Mouse (Mus musculus) hindbrain, embryonic 14.5 days (tissue): ENCODE data around the gene Ccdc177. TPM values are rescaled to one million over a fixed set of nuclear protein-coding genes. Genes with fewer than 3 reads are reported as not detected.

Experiments used
- ATAC-seq: fragments of 200-750 bp; cut with Nextera tagmentation; 2 replicates; pipeline ENCODE4 v1.8.0; 2017; ENCODE audit warnings: moderate number of reproducible peaks, mild to moderate bottlenecking, moderate TSS enrichment, moderate library complexity; ENCODE audit not compliant: low FRiP score
- DNase-seq: peaks from one replicate; pipeline ENCODE4 v3.0.0-alpha.2; 2015; ENCODE audit warnings: low spot score
- H3K27ac ChIP-seq: fragments of 300-500 bp; sonication (generic); 2 replicates; pipeline ENCODE4 v1.5.1; 2014; ENCODE audit warnings: mild to moderate bottlenecking, moderate library complexity
- H3K27me3 ChIP-seq: fragments of 300-500 bp; sonication (generic); 2 replicates; pipeline ENCODE4 v1.6.1; 2014; ENCODE audit warnings: mild to moderate bottlenecking, low read length, mixed read lengths; ENCODE audit not compliant: control insufficient read depth, insufficient read depth
- H3K36me3 ChIP-seq: fragments of 300-500 bp; sonication (generic); replicated peaks from 2 replicates; pipeline ENCODE4 v1.6.1; 2014; ENCODE audit not compliant: control insufficient read depth, insufficient read depth
- H3K4me1 ChIP-seq: fragments of 300-500 bp; sonication (generic); replicated peaks from 2 replicates; pipeline ENCODE4 v1.6.1; 2014; ENCODE audit warnings: antibody characterized with exemption, low read length, mixed read lengths; ENCODE audit not compliant: control insufficient read depth, insufficient read depth
- H3K4me2 ChIP-seq: fragments of 300-500 bp; sonication (generic); replicated peaks from 2 replicates; pipeline ENCODE4 v1.6.1; 2014; ENCODE audit warnings: mild to moderate bottlenecking, moderate library complexity
- H3K4me3 ChIP-seq: fragments of 300-500 bp; sonication (generic); replicated peaks from 2 replicates; pipeline ENCODE4 v1.5.1; 2014; ENCODE audit warnings: mild to moderate bottlenecking, low read length
- H3K9ac ChIP-seq: fragments of 300-500 bp; sonication (generic); 2 replicates; pipeline ENCODE4 v1.6.1; 2014
- H3K9me3 ChIP-seq: fragments of 300-500 bp; sonication (generic); 2 replicates; pipeline ENCODE4 v1.6.1; 2016; ENCODE audit warnings: low read length; ENCODE audit not compliant: control insufficient read depth
- WGBS: fragments of 180-500 bp; shearing (Covaris S2); extraction: QIAGEN DNeasy Blood & Tissue Kit; methylation state at CpG from one replicate; pipeline ENCODE4 v1.1.7; 2014; 5-methylcytosine and 5-hydroxymethylcytosine counted together
- polyA plus RNA-seq: library from polyadenylated mRNA; unstranded; fragments of >200 nt; fragmentation: Nextera tagmentation; extraction: Ambion mirVana; gene quantifications from 2 replicates; pipeline ENCODE4 v1.2.1, GENCODE M21; 2014

The Ccdc177 gene
- polyA plus RNA-seq, 1 experiment from 2014 or later, result 4.6 TPM

- no peak for ATAC-seq
- H3K36me3 ChIP-seq, result no peaks in the 10 kb centered on the region
- H3K27ac ChIP-seq, result no peak overlapping the region
These were observed 15.7 kb upstream of the Ccdc177 start for GRCm38 (mm10) chr12:80776046-80776634.

GRCm38 (mm10) chr12:80774786-80775185 is 14.3 kb upstream of the Ccdc177 start:
- Histone ChIP-seq H3K4me3 (no peak overlapping the region), H3K4me1 (no peaks in the 10 kb centered on the region), H3K4me2 (no peak overlapping the region), H3K27me3 (no peaks in the 10 kb centered on the region), H3K36me3 (no peaks in the 10 kb centered on the region), H3K9ac (no peak overlapping the region), H3K27ac (no peak overlapping the region), H3K9me3 (no peaks in the 10 kb centered on the region)
- 79% methylated on average over 7 of the region's 7 CpGs for WGBS
- DNase-seq (no peak), ATAC-seq (no peak)

More at GRCm38 (mm10) chr12:80776046-80776634, 15.7 kb upstream of the Ccdc177 start:
- H3K4me1 ChIP-seq, result no peaks in the 10 kb centered on the region
- no peaks in the 10 kb centered on the region for H3K27me3 ChIP-seq
- no peak for DNase-seq
- H3K4me3 ChIP-seq, result no peak overlapping the region
- no peaks in the 10 kb centered on the region for H3K9me3 ChIP-seq
- 89% methylated on average over 4 of the region's 4 CpGs for WGBS
- no peak overlapping the region for H3K9ac ChIP-seq
- no peak overlapping the region for H3K4me2 ChIP-seq

GRCm38 (mm10) chr12:80769697-80770096 is 9.2 kb upstream of the Ccdc177 start:
- Histone ChIP-seq H3K27me3 (no peaks in the 10 kb centered on the region), H3K9me3 (no peaks in the 10 kb centered on the region), H3K9ac (no peak overlapping the region), H3K4me2 (0 out of 2 replicates have a peak overlapping the region, but pooled peaks have one; percentile 17), H3K4me1 (no peaks in the 10 kb centered on the region), H3K4me3 (no peak overlapping the region), H3K27ac (no peak overlapping the region), H3K36me3 (no peaks in the 10 kb centered on the region)
- ATAC-seq (peak; percentile 83), DNase-seq (peak; percentile 95)
- 19% methylated on average over 11 of the region's 11 CpGs for WGBS

GRCm38 (mm10) chr12:80764116-80764515 is 3.6 kb upstream of the Ccdc177 start:
- ATAC-seq (no peak), DNase-seq (no peak)
- Histone ChIP-seq H3K27me3 (no peaks in the 10 kb centered on the region), H3K4me3 (no peak overlapping the region), H3K4me2 (no peak overlapping the region), H3K36me3 (no peaks in the 10 kb centered on the region), H3K9ac (no peak overlapping the region), H3K4me1 (peaks cover 7% of the 10 kb centered on the region), H3K9me3 (no peaks in the 10 kb centered on the region), H3K27ac (no peak overlapping the region)
- WGBS, result 76% methylated on average over 4 of the region's 4 CpGs

GRCm38 (mm10) chr12:80762982-80763381 is 2.5 kb upstream of the Ccdc177 start:
- Histone ChIP-seq H3K4me2 (no peak overlapping the region), H3K27me3 (no peaks in the 10 kb centered on the region), H3K4me3 (no peak overlapping the region), H3K4me1 (peaks cover 18% of the 10 kb centered on the region), H3K27ac (no peak overlapping the region), H3K36me3 (peaks cover 9% of the 10 kb centered on the region), H3K9ac (no peak overlapping the region), H3K9me3 (peaks cover 6% of the 10 kb centered on the region)
- WGBS, result 95% methylated on average over 5 of the region's 5 CpGs
- ATAC-seq (no peak), DNase-seq (no peak)

- Histone ChIP-seq H3K9ac (peak overlapping the region; percentile 92), H3K4me1 (peaks cover 27% of the 10 kb centered on the region), H3K27me3 (0 out of 2 replicates have a peak, but pooled peaks cover 4% of the 10 kb centered on the region), H3K27ac (peak overlapping the region; percentile 96), H3K9me3 (peaks cover 26% of the 10 kb centered on the region), H3K4me2 (peak overlapping the region; percentile 72), H3K36me3 (peaks cover 40% of the 10 kb centered on the region), H3K4me3 (peak overlapping the region; percentile 56)
- ATAC-seq (peak; percentile 46), DNase-seq (peak; percentile 68)
- 1% methylated on average over 22 of the region's 22 CpGs for WGBS
These were observed 633 bp downstream of the Ccdc177 start for GRCm38 (mm10) chr12:80759713-80760395.

- Histone ChIP-seq H3K27ac (peak overlapping the region; percentile 96), H3K4me3 (peak overlapping the region; percentile 56), H3K4me2 (peak overlapping the region; percentile 72), H3K9me3 (peaks cover 26% of the 10 kb centered on the region), H3K4me1 (peaks cover 27% of the 10 kb centered on the region), H3K36me3 (peaks cover 45% of the 10 kb centered on the region), H3K27me3 (0 out of 2 replicates have a peak, but pooled peaks cover 4% of the 10 kb centered on the region), H3K9ac (peak overlapping the region; percentile 92)
- DNase-seq (no peak), ATAC-seq (no peak; the same call in 1 of the 2 replicates)
- 1% methylated on average over 13 of the region's 13 CpGs for WGBS
These were observed 1.1 kb downstream of the Ccdc177 start for GRCm38 (mm10) chr12:80759387-80759712.

GRCm38 (mm10) chr12:80758559-80759386 is 1.7 kb downstream of the Ccdc177 start:
- Histone ChIP-seq H3K4me1 (peaks cover 27% of the 10 kb centered on the region), H3K4me3 (peak overlapping the region; percentile 56), H3K9me3 (peaks cover 26% of the 10 kb centered on the region), H3K4me2 (peak overlapping the region; percentile 72), H3K27me3 (0 out of 2 replicates have a peak, but pooled peaks cover 4% of the 10 kb centered on the region), H3K27ac (peak overlapping the region; percentile 96), H3K36me3 (peaks cover 51% of the 10 kb centered on the region), H3K9ac (peak overlapping the region; percentile 92)
- WGBS, result 26% methylated on average over 87 of the region's 92 CpGs
- ATAC-seq, result 0 out of 2 replicates have a peak, but pooled peaks have one; percentile 5
- no peak for DNase-seq
